Mouse (Mus musculus): ENCODE measurements around the gene B3gnt9.
A peak's percentile ranks its signal among the peaks of the same experiment; 100 is the strongest.

Gene B3gnt9

GRCm38 (mm10) chr8:105282239-105282638 lies 27.3 kb upstream of the B3gnt9 start:
- no peak for DNase-seq (ENCODE audit: low read depth)

DNA sequence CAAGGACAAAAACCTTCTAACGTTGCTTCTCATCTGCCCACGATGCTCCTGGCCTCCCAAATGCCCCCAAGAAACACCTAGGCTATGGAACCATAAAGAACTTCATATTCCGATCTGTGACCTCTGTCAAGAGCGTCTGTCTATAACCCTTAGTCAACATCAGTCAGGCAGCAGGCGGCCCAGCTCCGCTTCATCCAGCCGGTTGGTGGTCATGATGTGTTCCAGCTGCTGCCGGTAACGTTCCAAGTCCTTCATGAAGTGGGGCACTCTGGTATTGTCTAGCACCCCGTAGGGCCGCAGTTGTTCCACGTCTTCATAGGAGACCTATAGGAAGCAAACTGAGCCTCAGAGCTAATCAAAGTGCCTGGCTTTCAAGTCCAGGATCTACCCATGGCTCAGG lies 26.9 kb upstream of the B3gnt9 start:
- DNase-seq (ENCODE audit: low read depth): no peak

- no peak for DNase-seq (ENCODE audit: low read depth)
Measured at GRCm38 (mm10) chr8:105280567-105280966, 25.6 kb upstream of the B3gnt9 start.

DNA sequence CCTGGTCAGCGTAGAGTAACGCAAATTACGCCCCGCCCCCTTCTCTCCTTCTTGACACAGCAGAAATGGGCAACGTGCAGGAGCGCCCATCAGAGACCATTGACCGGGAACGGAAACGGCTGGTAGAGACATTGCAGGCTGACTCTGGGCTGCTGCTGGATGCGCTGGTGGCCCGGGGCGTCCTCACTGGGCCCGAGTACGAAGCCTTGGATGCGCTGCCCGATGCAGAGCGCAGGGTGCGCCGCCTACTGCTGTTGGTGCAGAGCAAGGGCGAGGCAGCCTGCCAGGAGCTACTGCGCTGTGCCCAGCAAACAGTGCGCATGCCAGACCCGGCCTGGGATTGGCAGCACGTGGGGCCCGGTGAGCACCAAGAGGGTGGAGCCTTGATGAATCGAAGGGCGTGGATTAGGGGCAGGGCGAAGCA lies 24.0 kb upstream of the B3gnt9 start:
- DNase-seq (ENCODE audit: low read depth): no peak

- DNase-seq (ENCODE audit: low read depth): no peak
Measured at GRCm38 (mm10) chr8:105276292-105277120, 21.6 kb upstream of the B3gnt9 start.

GRCm38 (mm10) chr8:105275840-105276239 lies 20.9 kb upstream of the B3gnt9 start, which contains the start of gene Nol3:
TSS of gene Nol3 (plus strand) at chr8:105276140.
- no peak for DNase-seq (ENCODE audit: low read depth)

- no peak for DNase-seq (ENCODE audit: low read depth)
Measured at GRCm38 (mm10) chr8:105275387-105275786, 20.4 kb upstream of the B3gnt9 start.

DNA sequence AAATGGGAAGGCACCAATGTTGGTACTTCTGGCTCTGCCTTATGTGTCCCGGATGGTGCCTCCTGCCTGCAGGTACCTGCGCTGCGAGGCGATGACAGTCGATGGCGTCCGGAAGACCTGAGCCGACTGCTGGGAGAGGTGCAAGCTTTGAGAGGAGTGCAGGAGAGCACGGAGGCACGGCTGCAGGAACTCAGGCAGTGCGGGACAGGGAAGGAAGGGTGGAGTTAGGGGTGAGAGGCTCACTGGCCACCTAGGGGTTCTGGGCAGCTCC lies 15.9 kb upstream of the B3gnt9 start:
- DNase-seq (ENCODE audit: low read depth): no peak

GRCm38 (mm10) chr8:105270101-105270915 lies 15.4 kb upstream of the B3gnt9 start:
- no peak for DNase-seq (ENCODE audit: low read depth)

- no peak for DNase-seq (ENCODE audit: low read depth)
Measured at GRCm38 (mm10) chr8:105269461-105269947, 14.6 kb upstream of the B3gnt9 start, which contains the start of gene Hsf4. TSS of gene Hsf4 (plus strand) at chr8:105269801.

DNA sequence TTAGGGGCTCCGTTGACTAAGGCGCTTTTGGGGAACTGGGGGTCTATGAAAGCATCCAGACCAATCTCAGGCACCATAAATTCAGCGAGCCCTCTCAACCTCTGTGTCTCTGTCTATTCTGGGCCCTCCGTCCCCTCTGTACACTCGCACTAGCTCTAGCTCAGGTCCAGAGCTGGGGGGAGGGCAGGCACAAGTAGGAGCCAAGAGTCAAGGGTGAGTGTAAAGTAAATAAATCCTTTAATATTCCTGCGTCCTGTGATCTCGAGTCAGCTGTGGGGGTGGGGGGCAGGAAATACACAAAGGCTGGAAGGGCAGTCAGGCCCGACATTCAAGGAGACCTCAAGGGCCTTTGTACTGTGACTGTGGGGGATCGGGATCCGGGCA lies 14.1 kb upstream of the B3gnt9 start:
- DNase-seq (ENCODE audit: low read depth): no peak

DNA sequence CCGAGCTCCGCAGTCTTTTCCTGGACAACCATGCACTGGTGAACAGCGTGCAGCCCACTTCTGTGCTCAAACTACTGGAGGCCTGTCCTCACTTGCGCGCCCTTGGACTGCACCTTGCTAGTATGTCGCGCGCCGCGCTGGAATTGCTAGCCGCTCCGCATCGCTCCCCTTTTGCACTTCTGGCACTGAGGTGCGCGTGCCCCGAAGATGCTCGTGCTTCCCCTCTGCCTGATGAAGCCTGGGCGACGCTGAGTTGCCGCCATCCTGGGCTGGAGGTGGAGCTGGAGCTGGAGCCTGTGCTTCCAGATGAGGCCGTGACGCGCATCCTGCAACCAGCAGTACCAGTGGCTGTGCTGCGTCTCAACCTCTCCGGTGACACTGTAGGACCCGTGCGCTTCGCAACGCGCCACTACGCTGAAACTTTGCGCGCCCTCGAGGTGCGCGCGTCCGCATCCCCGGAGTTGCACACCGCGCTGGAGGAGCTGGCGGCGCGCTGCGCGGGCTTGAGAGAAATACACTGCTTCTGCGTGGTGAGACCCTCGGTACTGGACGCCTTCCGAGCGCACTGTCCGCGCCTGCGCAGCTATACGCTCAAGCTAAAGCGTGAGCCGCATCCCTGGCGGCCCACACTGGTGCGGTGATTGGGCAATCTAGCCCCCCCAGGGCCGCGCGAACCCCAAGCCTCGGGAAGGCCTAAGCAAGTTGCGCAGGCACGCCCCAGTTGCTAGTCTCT lies 13.6 kb upstream of the B3gnt9 start:
- no peak for DNase-seq (ENCODE audit: low read depth)

- DNase-seq (ENCODE audit: low read depth): peak; percentile 14
Measured at GRCm38 (mm10) chr8:105266775-105267174, 11.8 kb upstream of the B3gnt9 start.

DNA sequence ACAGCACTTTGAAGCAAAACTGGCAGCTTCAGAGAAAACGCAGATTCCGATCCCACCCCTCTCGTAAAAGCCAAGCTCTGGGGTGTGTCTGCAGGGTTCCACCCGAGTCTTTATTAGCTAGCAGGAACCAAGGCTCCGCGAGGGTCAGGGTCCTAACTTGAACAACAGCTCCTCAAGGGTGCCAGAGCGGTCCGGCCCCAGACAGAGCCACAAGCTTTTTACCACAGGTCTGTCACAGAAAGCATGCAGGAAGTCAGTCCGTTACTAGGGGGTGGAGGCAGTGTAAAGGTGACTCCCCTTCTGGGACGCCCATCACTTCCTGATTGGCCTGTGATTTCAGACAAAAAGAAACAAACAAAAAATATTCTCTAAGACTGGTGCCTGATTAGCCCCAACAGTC lies 10.2 kb upstream of the B3gnt9 start:
- DNase-seq (ENCODE audit: low read depth): peak; percentile 86

GRCm38 (mm10) chr8:105264024-105264982 lies 9.3 kb upstream of the B3gnt9 start, which contains the start of the genes Tradd and Fbxl8:
TSS of gene Tradd (minus strand) at chr8:105264609.
TSS of gene Fbxl8 (plus strand) at chr8:105264648.
- peak; percentile 77 for DNase-seq (ENCODE audit: low read depth)

DNA sequence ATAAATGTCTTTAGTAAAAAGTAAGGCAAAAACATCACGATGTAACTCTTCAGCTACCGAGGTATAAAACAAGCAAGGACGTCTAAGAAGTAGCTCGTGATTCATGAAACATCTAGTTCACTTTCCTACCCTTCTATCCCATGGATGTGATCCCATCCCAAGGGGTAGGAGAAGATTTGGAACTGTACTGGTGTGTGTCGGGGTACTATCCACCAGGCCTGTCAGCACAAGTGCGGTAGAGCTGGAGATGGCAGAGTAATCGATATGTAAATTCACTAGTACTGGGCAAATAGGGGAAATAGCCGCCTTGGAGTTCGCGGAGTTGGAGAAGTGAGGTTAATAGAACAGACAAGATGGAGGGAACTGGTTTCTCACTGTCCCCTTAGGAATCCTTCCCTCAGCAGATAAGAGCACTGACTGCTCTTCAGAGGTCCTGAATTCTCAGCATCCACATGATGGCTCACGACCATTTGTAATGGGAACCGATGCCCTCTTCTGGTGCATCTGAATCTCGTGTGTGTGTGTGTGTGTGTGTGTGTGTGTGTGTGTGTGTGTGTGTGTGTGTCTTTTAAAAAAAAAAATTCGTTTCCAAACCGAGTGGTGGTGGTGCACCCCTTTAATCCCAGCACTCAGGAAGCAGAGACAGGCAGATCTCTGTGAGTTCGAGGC lies 8.4 kb upstream of the B3gnt9 start:
- DNase-seq (ENCODE audit: low read depth): peak; percentile 67

- peak; percentile 91 for DNase-seq (ENCODE audit: low read depth)
Measured at GRCm38 (mm10) chr8:105261326-105261980, 6.5 kb upstream of the B3gnt9 start.

DNA sequence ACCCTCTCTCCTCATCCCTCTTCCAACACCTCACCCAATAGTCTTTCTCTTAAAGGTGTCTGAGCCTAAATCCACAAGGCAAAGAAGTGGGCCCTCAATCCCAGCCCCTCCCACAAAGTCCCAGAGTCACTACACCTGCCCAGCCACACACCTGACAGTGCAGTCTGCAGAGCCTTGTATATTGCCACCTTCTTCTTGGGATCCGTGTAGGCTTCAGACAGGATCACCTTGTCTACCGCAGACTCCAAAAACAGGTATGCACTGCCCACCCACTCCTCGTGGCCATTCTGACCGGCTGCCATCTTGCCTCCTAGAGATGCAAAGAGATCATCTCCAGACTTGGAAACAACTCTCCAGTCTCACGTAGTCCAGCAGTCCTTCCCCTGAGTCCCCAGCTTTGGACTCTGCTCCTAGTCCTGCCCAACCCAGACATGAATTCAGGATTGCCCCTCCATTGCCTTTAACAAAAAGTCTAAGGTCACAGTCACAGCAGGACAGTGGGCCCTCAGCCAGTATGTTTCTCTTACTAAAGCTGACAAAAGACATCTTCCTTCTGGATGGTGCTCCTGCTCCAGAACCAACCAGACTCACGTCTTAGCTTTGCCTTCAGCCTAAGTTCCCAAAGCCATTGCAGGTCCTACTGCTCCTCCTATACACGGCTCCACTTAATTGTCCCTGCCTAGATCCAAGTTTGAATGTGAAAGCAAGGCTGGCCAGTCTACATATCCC lies 5.6 kb upstream of the B3gnt9 start:
- DNase-seq (ENCODE audit: low read depth): no peak

DNA sequence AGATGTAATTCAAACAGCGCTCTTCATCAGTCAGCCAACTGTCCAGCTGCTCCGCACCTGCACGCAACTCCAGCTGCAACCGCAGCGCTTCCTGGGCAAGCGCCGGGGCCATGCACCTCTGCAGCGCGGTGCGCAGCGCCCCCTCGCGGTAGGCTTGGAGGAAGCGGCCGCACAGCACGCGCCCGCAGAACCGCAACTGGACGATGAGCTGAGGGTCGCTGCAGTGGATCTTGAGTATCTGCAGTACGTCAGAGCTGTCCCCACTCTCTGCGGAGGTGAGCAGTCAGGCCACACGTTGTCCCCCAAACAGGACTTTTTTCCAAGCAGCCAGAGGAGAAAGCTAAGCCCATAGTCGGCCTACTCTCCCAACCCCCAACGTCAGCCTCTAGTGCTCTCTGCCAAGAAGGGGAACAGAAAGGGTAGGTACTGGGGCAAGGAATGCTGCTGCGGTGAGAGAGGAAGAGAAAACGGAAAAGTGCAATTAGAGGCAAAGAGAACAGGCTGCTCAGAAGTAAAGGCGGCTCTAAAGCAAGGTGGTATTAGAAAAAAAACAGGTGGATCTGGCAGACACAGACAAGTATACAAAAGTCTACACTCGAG lies 4.9 kb upstream of the B3gnt9 start:
- DNase-seq (ENCODE audit: low read depth): no peak
